Mouse (Mus musculus): Measurements from ENCODE around the gene Carf.
"Not testable (repeated sequence)": the region's sequence is repeated elsewhere in the genome, so short reads cannot be mapped to it uniquely, and the experiment has no call there.

The Carf gene

DNA sequence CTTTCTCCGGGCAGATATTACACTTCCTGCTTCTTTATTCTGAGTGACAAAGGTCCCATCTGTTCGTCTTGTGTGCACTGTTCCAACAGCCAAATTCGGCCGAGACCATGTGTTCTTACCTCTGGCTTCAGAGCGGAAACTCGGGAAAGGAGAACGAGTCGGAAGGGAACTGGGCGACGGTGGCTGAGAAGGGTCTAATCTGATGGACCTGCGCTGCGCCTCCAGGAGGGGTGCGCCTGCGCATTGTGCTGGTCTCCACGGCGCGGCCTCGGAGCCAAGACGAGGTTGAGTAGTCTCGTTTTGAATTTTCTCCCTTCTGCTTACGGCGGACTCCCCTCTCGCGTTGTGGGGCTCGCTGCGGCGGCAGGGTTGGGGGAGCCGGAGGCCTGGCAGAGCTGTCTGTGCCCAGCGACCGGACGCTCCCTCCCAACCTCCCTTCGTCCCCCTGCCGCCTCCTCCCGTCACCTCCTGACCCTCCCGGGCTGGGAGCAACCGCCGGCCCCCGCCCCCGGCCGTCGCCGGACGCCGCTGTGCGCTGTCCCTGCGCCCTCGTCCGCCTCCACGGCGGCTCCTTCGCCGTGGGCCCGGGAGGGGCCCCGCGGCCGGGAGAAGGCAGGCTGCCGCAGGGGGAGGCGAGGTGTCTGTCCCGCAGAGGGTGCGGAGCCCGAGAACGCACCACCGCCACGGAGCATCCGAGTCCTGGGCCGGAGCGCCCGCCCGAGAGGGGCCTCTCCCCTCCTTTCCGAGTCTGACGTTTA, at the start of gene Carf, which contains the start of gene Wdr12:
Gene Carf (plus strand): TSS at position 224 of the 758 bp plus-strand sequence.
Gene Wdr12 (minus strand): TSS at position 622 of the 758 bp plus-strand sequence.
- DNase-seq = peak; percentile 97

GRCm38 (mm10) chr1:60054659-60055058, 43.4 kb upstream of the Carf start:
- DNase-seq = no peak

DNA sequence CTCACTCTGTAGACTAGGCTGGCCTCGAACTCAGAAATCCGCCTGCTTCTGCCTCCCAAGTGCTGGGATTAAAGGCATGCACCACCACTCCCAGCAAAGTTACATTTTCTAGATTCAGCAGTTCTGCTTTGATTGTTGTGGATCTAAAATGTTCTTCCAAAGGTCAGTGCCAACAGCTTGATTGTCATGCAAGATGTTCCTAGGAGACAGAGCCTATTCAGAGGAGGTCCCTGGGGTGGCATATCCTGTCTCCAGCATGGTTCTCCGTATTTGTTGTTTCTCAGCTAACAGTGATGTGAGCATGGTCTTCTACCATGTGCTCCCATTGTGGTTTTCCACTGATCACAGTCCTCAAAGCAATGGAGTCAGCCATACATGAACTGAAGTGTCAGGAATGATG, 41.7 kb upstream of the Carf start:
- no peak for DNase-seq

DNA sequence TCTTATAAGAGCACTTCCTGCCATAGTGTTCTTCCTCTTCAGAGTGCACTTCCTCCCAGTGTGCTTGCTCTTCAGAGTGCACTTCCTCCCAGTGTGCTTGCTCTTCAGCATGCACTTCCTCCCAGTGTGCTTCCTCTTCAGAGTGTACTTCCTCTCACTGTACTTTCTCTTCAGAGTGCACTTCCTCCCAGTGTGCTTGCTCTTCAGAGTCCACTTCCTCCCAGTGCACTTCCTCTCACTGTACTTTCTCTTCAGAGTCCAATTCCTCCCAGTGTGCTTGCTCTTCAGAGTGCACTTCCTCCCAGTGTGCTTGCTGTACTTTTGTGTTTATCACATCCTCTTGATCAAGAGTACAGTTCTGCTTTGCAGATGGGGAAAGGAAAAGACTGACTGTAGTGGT, 27.3 kb upstream of the Carf start:
- not testable (repeated sequence) for DNase-seq

- DNase-seq = no peak
Observed at GRCm38 (mm10) chr1:60074935-60075334, 23.1 kb upstream of the Carf start.

DNA sequence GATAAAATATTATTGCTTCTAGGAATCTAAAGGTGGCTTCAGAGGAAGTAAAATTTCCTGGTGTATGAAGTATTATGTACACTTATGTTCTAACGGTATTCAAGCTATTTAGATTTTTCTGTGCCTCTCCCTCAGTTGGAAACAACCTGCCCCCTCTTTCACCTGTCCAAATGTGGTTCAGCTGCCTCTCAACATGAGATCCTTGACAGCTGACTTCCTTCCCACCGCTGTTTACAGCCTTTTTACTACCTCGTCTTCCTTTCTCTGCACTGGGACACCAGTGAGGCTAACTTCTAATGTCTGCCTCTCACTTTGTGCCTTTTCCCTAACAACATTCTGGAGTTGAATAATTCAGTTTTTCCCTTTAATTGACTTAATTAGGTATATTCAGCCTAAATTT, 22.5 kb upstream of the Carf start:
- DNase-seq = no peak

- DNase-seq = no peak
Observed at GRCm38 (mm10) chr1:60076411-60076810, 21.6 kb upstream of the Carf start.

DNA sequence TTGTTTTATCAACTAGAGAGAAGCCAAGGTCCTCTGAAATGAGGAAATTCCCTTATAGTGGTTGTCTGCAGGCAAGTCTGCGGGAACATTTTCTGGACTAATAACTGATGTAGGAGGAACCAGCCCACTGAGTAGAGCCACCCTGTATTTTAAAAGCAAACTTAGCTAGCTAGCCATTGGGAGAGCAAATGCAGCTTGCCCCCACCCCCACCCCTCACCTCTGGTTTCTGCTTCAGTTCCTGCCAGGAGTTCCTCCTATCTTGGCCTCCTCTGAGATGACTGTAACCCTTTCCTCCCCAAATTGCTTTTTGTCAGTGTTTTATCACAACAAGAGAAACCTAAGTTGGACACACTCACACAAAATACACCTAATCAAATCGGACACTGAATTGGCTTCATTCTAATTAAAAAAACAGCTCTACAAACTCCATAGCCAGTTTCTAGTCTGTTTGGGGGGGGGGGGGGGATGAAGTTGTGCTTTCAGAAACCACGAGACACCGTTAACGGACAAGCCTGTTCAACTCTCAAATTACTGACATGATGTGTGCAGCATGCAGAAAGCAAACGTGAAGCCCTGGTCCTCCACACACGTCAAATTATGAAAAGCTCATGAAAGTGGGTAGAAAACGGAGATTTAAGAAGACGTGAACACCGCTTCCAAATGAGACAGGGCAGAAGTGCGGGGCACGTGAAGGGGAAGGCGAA, 1.3 kb upstream of the Carf start:
- no peak for DNase-seq

DNA sequence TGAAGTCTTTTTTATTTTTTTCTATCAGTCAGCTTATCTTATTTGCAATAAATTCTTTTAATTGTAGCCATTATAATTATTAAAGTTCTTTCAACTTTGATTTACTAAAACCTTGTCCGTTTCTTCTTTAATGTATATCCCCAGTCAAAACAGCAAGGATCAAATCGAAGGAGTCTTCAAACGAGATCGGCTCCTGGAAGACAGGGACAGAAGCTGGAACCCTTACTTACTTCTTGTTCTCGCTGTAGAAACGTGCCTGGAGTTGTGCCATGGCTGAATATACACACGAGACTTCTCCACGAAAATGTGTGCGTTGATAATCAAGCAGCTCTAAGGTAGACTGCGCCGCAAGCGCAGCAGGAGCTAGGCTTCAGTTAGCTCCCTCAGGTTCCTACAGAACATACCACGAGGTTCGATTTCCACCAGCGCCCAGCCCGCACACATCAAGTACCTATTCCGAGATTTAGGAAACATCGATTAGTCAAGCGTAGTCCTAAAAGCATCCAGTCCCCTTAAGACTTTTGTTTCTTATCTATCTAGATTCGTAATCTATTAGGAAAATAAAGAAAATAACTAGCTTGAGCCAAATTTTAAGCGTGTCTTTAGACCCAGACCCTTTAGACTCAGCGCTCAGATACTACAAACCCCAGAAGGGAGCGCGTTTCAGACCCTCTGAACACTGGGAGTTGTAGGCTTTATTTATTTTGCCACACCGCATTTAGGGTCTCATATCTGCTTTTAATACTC, 597 bp upstream of the Carf start:
- peak; percentile 69 for DNase-seq

GRCm38 (mm10) chr1:60098839-60099238, 792 bp downstream of the Carf start:
- DNase-seq = peak; percentile 6

DNA sequence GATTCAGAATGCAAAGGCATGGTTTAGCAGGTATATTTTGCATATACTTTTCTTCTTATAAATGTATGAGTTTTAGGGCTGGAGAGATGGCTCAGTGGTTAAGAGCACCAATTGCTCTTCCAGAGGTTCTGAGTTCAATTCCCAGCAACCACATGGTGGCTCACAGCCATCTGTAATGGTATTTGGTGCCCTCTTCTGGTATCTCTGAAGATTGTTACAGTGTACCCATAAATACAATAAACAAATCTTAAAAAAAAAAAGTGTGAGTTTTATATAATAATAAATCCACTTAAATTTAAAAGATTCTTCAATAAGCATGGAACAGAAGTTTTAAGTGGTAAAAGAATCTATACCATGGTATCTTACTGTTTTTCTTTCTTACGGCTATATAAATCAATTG, 6.5 kb downstream of the Carf start:
- no peak for DNase-seq

DNA sequence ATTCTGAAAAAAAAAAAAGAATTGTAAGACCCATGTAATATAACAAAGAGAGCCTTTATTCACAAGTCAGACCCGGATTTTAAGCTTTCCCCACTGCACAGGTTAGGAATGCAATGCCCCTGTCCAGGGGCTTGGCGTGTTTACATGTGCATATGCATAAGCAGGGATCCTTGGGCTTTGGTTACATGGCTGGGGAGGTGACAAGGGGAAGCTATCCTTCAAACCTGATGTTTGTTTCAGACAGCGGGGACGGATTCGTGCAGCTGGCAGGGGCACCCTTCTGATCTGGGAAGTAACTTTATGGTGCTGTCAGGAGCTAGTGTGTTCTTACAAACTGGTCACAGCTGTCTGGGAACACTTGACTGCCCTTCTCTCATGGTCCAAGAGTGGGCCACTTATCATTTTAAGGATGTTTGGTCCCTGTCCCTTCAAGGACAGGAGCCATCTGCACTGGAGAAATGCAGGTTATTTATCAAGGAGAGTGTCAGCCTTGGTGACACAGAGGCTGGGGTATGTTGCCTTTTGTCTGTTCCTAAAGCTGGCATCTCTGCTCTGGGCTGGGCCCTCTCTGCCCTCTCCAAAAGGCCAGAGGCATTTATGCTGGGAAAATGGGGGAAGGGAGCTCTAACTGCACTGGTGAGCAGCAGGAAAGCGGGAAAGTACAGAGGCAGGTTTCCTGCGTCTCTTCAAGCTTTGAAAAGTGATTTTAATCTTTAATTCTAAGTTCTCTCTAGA, 19.8 kb downstream of the Carf start:
- DNase-seq = no peak

- no peak for DNase-seq
Observed at GRCm38 (mm10) chr1:60137346-60137745, 39.3 kb downstream of the Carf start.

DNA sequence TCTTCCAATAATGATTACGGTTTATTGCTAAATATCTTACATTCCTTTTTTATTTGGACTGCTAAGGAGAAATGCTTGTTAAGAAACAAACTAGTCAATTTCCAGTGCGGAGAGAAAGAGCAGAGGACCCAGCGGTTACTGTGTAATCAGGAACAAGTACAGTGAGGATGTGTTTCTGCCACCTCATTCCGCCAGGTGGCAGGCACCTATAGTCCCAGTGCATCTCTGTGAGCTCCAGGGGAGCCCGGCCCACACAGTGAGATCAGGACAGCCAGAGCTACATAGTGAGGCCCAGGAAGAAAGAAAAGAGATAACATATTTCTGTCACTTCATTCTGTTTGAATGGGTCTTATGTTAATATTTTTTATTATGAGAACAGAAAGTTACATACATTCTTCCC, 54.7 kb downstream of the Carf start:
- no peak for DNase-seq

- no peak for DNase-seq
Observed at GRCm38 (mm10) chr1:60156651-60157050, 58.6 kb downstream of the Carf start.

DNA sequence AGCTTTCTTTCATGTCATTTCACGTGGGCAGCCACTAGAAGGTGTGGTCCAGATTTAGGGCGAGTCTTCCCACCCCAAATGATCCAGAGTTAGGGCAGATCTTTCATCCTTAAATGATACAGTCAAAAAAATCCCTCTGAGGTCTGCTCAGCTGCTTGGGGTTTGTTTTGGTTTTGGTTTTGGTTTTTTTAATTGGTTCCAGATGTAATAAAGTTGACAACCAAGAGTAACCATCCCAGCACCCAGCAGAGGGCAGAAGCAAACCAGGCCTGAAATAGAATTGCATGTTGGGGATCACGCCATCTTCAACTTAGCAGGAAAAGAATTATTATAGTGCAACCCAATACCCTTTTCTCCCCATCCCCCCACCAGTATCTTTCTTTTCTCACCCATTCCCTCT, 60.4 kb downstream of the Carf start:
- peak; percentile 76 for DNase-seq

DNA sequence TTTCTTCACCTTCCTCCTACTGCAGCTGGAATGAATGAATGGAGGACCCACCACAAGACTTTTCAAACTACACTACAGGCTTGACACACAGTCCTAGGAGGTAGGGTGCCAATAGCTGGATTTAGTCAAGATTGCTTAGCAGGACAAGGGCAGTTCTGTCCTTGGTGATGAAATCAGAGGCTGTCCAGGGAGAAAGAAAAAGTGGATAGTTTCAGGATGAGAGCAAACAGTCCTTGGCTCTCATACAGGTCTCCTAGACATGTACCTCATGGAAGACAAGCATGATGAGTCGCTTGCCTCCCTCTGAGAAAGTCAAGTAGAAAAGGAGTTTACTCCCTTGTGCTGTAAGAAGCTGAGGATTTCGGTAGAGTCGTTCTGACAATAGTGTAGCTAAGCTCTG, 65.6 kb downstream of the Carf start:
- no peak for DNase-seq

DNA sequence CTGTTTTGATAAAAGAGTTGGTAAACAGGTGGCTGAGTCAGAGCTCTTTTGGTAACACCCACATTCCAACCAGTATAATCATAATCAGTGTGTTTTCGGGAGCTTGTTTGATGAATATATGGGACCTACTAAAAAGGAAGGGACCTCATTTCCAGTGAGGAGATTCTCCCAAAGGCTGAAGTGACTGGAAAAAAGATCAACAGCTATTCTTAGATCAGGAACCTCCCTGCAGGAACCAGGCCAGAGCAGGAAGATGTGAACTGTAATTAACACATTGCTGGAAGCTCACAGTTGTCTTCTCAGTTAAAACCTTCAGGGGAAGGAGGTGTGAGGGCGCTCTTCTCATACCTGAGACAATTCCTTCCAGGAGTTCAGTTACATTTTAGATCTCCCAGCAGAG, 71.6 kb downstream of the Carf start:
- no peak for DNase-seq

DNA sequence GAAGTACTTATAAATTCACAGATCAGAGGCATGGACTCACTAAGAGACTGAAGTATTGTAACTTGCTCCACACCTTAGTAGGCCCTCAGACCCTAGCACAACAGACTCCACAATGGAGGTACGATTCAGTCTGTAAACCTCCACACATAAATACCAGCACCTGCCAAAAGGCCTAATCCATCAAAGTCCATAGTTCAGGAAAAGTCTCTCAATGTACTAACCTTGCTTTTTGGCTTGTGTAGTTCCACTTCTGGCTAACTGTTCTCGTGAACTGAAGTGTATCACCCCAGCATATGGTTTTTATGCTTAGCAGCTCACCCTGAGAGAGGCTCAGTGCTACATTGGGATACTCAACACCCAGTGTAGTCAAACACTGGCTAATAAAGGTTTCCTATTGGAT, 72.2 kb downstream of the Carf start:
- no peak for DNase-seq

DNA sequence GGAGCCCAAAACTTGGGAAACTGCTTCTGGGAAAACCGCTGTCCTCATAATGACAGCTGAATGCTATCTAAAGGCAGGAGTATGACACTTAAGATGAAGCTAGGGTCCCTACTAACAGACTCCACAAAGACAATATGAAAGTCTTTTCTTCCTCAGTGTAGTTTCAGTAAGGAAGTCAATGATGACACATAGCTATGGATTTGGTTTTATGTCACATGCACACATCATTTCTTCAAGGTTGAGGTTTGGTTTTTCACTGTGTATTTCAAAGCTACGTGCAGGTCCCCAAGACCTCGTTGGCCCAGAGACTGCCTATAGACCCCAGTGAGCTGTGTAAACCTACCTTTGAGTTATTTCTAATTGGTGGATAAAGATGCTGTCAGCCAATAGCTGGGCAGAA, 75.1 kb downstream of the Carf start:
- no peak for DNase-seq

DNA sequence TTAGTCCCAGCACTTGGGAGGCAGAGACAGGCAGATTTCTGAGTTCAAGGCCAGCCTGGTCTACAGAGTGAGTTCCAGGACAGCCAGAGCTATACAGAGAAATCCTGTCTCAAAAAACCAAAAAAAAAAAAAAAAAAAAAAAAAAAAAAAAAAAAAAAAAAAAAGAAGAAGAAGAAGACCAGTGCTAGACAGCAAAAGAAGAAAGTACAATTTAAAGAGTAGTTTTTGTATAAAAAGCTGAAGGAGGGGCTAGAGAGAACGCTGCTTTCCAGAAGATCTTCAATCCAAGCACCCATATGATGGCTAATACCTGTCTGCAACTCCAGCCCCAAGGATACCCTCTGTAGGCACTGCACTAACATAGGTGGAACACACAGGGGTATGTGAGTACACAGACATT, 79.8 kb downstream of the Carf start:
- DNase-seq = not testable (repeated sequence)

GRCm38 (mm10) chr1:60179376-60179775, 81.3 kb downstream of the Carf start:
- DNase-seq = no peak

Data from lung, postnatal 10 days (tissue).